Mouse (Mus musculus) midbrain, embryonic 16.5 days (tissue): ENCODE data around the gene Sox8. TPM values are rescaled to one million over a fixed set of nuclear protein-coding genes. Genes with fewer than 3 reads are reported as not detected.
A peak's percentile ranks its signal among the peaks of the same experiment; 100 is the strongest.

Experiments used
- ATAC-seq: fragments of 200-750 bp; cut with Nextera tagmentation; 2 replicates; pipeline ENCODE4 v1.8.0; 2017; ENCODE audit warnings: moderate TSS enrichment
- H3K27ac ChIP-seq: fragments of 300-500 bp; sonication (generic); 2 replicates; pipeline ENCODE4 v1.5.1; 2014; ENCODE audit warnings: mild to moderate bottlenecking, low read length, mixed read lengths
- H3K27me3 ChIP-seq: fragments of 300-500 bp; sonication (generic); 2 replicates; pipeline ENCODE4 v1.6.1; 2014; ENCODE audit warnings: low read depth, low read length, mixed read lengths; ENCODE audit not compliant: control insufficient read depth, insufficient read depth
- H3K36me3 ChIP-seq: fragments of 300-500 bp; sonication (generic); 2 replicates; pipeline ENCODE4 v1.6.1; 2014; ENCODE audit warnings: mild to moderate bottlenecking, low read length, moderate library complexity, mixed read lengths; ENCODE audit not compliant: control insufficient read depth, insufficient read depth
- H3K4me1 ChIP-seq: fragments of 300-500 bp; sonication (generic); 2 replicates; pipeline ENCODE4 v1.6.1; 2014; ENCODE audit warnings: mild to moderate bottlenecking, low read length, mixed read lengths; ENCODE audit not compliant: control insufficient read depth, insufficient read depth
- H3K4me2 ChIP-seq: fragments of 300-500 bp; sonication (generic); 2 replicates; pipeline ENCODE4 v1.6.1; 2014; ENCODE audit warnings: mild to moderate bottlenecking, low read length, mixed read lengths
- H3K4me3 ChIP-seq: fragments of 300-500 bp; sonication (generic); 2 replicates; pipeline ENCODE4 v1.5.1; 2014; ENCODE audit warnings: low read depth, mild to moderate bottlenecking, low read length, moderate library complexity, mixed read lengths
- H3K9ac ChIP-seq: fragments of 300-500 bp; sonication (generic); 2 replicates; pipeline ENCODE4 v1.6.1; 2014; ENCODE audit warnings: low read depth, low read length, mixed read lengths
- H3K9me3 ChIP-seq: fragments of 300-500 bp; sonication (generic); replicated peaks from 2 replicates; pipeline ENCODE4 v1.6.1; 2014; ENCODE audit warnings: mild to moderate bottlenecking, low read length, mixed read lengths; ENCODE audit not compliant: control insufficient read depth, poor library complexity, severe bottlenecking
- WGBS: fragments of 180-500 bp; shearing (Covaris S2); extraction: QIAGEN DNeasy Blood & Tissue Kit; methylation state at CpG from one replicate; pipeline ENCODE4 v1.1.7; 2014; 5-methylcytosine and 5-hydroxymethylcytosine counted together
- polyA plus RNA-seq: library from polyadenylated mRNA; unstranded; fragments of >200 nt; fragmentation: Nextera tagmentation; extraction: Ambion mirVana; gene quantifications from 2 replicates; pipeline ENCODE4 v1.2.1, GENCODE M21; 2015

Sox8 gene
- polyA plus RNA-seq, 1 experiment from 2014 or later, result 16.2 TPM

- no peaks in the 10 kb centered on the region for H3K9me3 ChIP-seq
- 42% methylated on average over 5 of the region's 5 CpGs for WGBS
- ATAC-seq, result no peak
- H3K4me1 ChIP-seq, result peaks cover 4% of the 10 kb centered on the region; the same call in 1 of the 2 replicates
- no peak overlapping the region for H3K4me2 ChIP-seq
- no peaks in the 10 kb centered on the region for H3K27me3 ChIP-seq
- H3K9ac ChIP-seq, result no peak overlapping the region
- no peaks in the 10 kb centered on the region for H3K36me3 ChIP-seq
- H3K4me3 ChIP-seq, result no peak overlapping the region
- no peak overlapping the region for H3K27ac ChIP-seq
Observed at GRCm38 (mm10) chr17:25519511-25519910, 51.0 kb downstream of the Sox8 start.

- no peak overlapping the region for H3K4me2 ChIP-seq
- no peak overlapping the region for H3K9ac ChIP-seq
- no peak overlapping the region for H3K27ac ChIP-seq
- no peak overlapping the region for H3K4me3 ChIP-seq
- no peaks in the 10 kb centered on the region for H3K27me3 ChIP-seq
- no peaks in the 10 kb centered on the region for H3K9me3 ChIP-seq
- no peaks in the 10 kb centered on the region for H3K36me3 ChIP-seq
- ATAC-seq, result peak; percentile 64
- 57% methylated on average over 17 of the region's 17 CpGs for WGBS
- H3K4me1 ChIP-seq, result peaks cover 4% of the 10 kb centered on the region; the same call in 1 of the 2 replicates
Observed at GRCm38 (mm10) chr17:25518144-25518543, 52.3 kb downstream of the Sox8 start.

- 49% methylated on average over 5 of the region's 5 CpGs for WGBS
- ATAC-seq, result no peak
Observed at GRCm38 (mm10) chr17:25516315-25516714, 54.2 kb downstream of the Sox8 start.

More at GRCm38 (mm10) chr17:25516315-25516714, 54.2 kb downstream of the Sox8 start:
- H3K9me3 ChIP-seq, result no peaks in the 10 kb centered on the region
- H3K36me3 ChIP-seq, result no peaks in the 10 kb centered on the region
- no peaks in the 10 kb centered on the region for H3K27me3 ChIP-seq
- H3K4me1 ChIP-seq, result peaks cover 4% of the 10 kb centered on the region; the same call in 1 of the 2 replicates
- H3K27ac ChIP-seq, result no peak overlapping the region
- no peak overlapping the region for H3K4me3 ChIP-seq
- no peak overlapping the region for H3K4me2 ChIP-seq
- H3K9ac ChIP-seq, result no peak overlapping the region

Other genes starting within 250 kb of the Sox8 start
- not detected in 2 replicates for gene Tpsab1, start 225.1 kb downstream of the Sox8 start, polyA plus RNA-seq
- 0.23 TPM in 1 of 2 replicates, not detected in the other for gene Tpsb2, start 204.4 kb downstream of the Sox8 start, polyA plus RNA-seq
- gene Tpsg1, start 201.4 kb downstream of the Sox8 start, polyA plus RNA-seq, result 0.29 and 0.88 TPM in 2 replicates
- 10.0 and 11.5 TPM in 2 replicates for gene Cacna1h, start 136.9 kb downstream of the Sox8 start, polyA plus RNA-seq
- gene Tekt4, start 116.1 kb downstream of the Sox8 start, polyA plus RNA-seq, result 1.5 TPM in 2 replicates
- 0.88 and 1.4 TPM in 2 replicates for gene Sstr5, start 73.4 kb downstream of the Sox8 start, polyA plus RNA-seq
- 20.4 and 20.6 TPM in 2 replicates for gene Lmf1, start 8.4 kb upstream of the Sox8 start, polyA plus RNA-seq
- gene Gng13, start 146.5 kb upstream of the Sox8 start, polyA plus RNA-seq, result 3.2 and 7.3 TPM in 2 replicates
- 4.7 and 5.4 TPM in 2 replicates for gene Chtf18, start 156.7 kb upstream of the Sox8 start, polyA plus RNA-seq
- gene Rpusd1, start 157.0 kb upstream of the Sox8 start, polyA plus RNA-seq, result 26.6 and 26.8 TPM in 2 replicates
- not detected in 2 replicates for gene Mslnl, start 165.4 kb upstream of the Sox8 start, polyA plus RNA-seq
- gene Msln, start 183.7 kb upstream of the Sox8 start, polyA plus RNA-seq, result 0.15 and 0.85 TPM in 2 replicates
- 29.0 and 30.2 TPM in 2 replicates for gene Narfl, start 203.1 kb upstream of the Sox8 start, polyA plus RNA-seq
- gene Haghl, start 215.0 kb upstream of the Sox8 start, polyA plus RNA-seq, result 147 and 165 TPM in 2 replicates
- 0.34 and 0.39 TPM in 2 replicates for gene Ccdc78, start 215.9 kb upstream of the Sox8 start, polyA plus RNA-seq
- 91.8 and 96.9 TPM in 2 replicates for gene Fam173a, start 222.2 kb upstream of the Sox8 start, polyA plus RNA-seq
- gene AC134908.4, start 225.0 kb upstream of the Sox8 start, polyA plus RNA-seq, result 1.3 TPM in 1 of 2 replicates, not detected in the other
- 33.1 and 37.1 TPM in 2 replicates for gene Metrn, start 226.4 kb upstream of the Sox8 start, polyA plus RNA-seq
- 45.6 and 52.4 TPM in 2 replicates for gene Fbxl16, start 238.4 kb upstream of the Sox8 start, polyA plus RNA-seq